ENCODE assay signal across 13 mouse cellular contexts in the genomic region with DNA sequence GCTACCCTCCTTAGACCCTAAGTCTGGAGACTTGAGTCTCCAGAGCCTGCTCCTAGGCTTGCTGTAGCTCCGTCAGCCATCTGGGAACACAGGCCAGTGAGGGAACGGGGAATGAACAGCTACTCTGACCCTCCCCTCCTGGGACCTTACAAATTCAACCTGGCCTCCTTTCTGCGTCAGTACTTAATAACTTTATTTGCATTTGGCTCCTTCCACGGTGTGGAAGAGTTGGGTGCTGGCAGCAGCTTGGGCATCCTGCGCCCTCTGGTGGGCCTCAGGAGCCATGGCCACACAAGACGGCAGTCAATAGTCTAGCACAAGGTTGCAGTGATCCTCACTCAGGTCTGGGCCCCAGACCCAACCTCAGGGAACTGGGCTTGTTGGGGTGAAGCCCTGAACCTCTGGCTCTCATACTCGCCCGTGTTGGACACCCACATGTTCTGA. TPM values are rescaled to one million over a fixed set of nuclear protein-coding genes. Genes with fewer than 3 reads are reported as not detected.
DNase-seq lines count a peak whose midpoint lies in the region; ATAC-seq and TF ChIP-seq lines count a peak whose summit lies in the region.
"Not testable (repeated sequence)": the region's sequence is repeated elsewhere in the genome, so short reads cannot be mapped to it uniquely, and the experiment has no call there.
"Had no signal": no experiment of that assay in that cellular context is flagged by ENCODE, and none has a peak within 500 bp of the region (broad histone marks: within the 10 kb centered on the region; RNA-seq: fewer than 3 reads in every experiment).

No protein-coding gene starts in this region.

- TF ChIP-seq POLR2A in cortical plate, adult 2 months (IDR thresholded peaks at IDR 0.05; ENCODE audit: extremely low read depth, insufficient read depth, low read length); kidney, adult 2 months (IDR thresholded peaks at IDR 0.05; ENCODE audit: low read depth, low read length): not testable (repeated sequence)

- not testable (repeated sequence) for H3K36me3 ChIP-seq in forebrain, postnatal 0 days (ENCODE audit: insufficient read depth); hindbrain, embryonic 13.5 days; kidney, adult 2 months (ENCODE audit: control insufficient read depth, insufficient read depth, low read length); liver, embryonic 13.5 days; neural tube, embryonic 14.5 days (ENCODE audit: control insufficient read depth, insufficient read depth, low read length)

- H3K9me3 ChIP-seq in forebrain, postnatal 0 days (ENCODE audit: low read length); hindbrain, embryonic 13.5 days; liver, embryonic 13.5 days (replicated peaks); neural tube, embryonic 14.5 days (ENCODE audit: control insufficient read depth, low read length): not testable (repeated sequence)

- H3K9ac ChIP-seq in forebrain, postnatal 0 days; hindbrain, embryonic 13.5 days; liver, embryonic 13.5 days; neural tube, embryonic 14.5 days (replicated peaks; ENCODE audit: low read depth, low read length): not testable (repeated sequence)

- H3K27me3 ChIP-seq in forebrain, postnatal 0 days (ENCODE audit: insufficient read depth, low read length); hindbrain, embryonic 13.5 days; kidney, adult 2 months (replicated peaks; ENCODE audit: control insufficient read depth, insufficient read depth, low read length); liver, embryonic 13.5 days; neural tube, embryonic 14.5 days (ENCODE audit: control insufficient read depth, insufficient read depth, low read length): not testable (repeated sequence)

- WGBS in forebrain, postnatal 0 days, result 30% methylated on average over 6 of the region's 8 CpGs
- WGBS in hindbrain, embryonic 13.5 days, result 29% methylated on average over 7 of the region's 8 CpGs
- 30% methylated on average over 7 of the region's 8 CpGs for WGBS in kidney, adult 2 months
- 48% methylated on average over 7 of the region's 8 CpGs for WGBS in liver, embryonic 13.5 days (ENCODE audit: insufficient replicate concordance)
- WGBS in neural tube, embryonic 14.5 days, result 36% methylated on average over 6 of the region's 8 CpGs

- H3K4me1 ChIP-seq in cortical plate, adult 2 months (ENCODE audit: control insufficient read depth, insufficient read depth, low read length); forebrain, postnatal 0 days (ENCODE audit: insufficient read depth); hindbrain, embryonic 13.5 days (replicated peaks); kidney, adult 2 months (ENCODE audit: control insufficient read depth, insufficient read depth, low read length); neural tube, embryonic 14.5 days (ENCODE audit: control insufficient read depth, insufficient read depth, low read length): not testable (repeated sequence)
- H3K4me1 ChIP-seq in liver, embryonic 13.5 days (replicated peaks), result peaks cover 15% of the 10 kb centered on the region

- not testable (repeated sequence) for H3K27ac ChIP-seq in cortical plate, adult 2 months (ENCODE audit: insufficient read depth, low read length); forebrain, postnatal 0 days (ENCODE audit: low read depth, low read length); hindbrain, embryonic 13.5 days; kidney, adult 2 months (ENCODE audit: insufficient read depth, low read depth, low read length); liver, embryonic 13.5 days; neural tube, embryonic 14.5 days (ENCODE audit: low read depth, low read length)

- peak; percentile 90 for ATAC-seq in forebrain, postnatal 0 days
- ATAC-seq in hindbrain, embryonic 13.5 days (ENCODE audit: low FRiP score), result 0 out of 2 replicates have a peak, but pooled peaks have one; percentile 66
- ATAC-seq in liver, embryonic 13.5 days (ENCODE audit: low read depth), result peak; percentile 74
- ATAC-seq in megakaryocyte-erythroid progenitor cell, adult 5-6 weeks (replicated peaks; ENCODE audit: low FRiP score, low TSS enrichment, poor library complexity, severe bottlenecking), result peak; percentile 100
- peak; percentile 78; the same call in 1 of the 2 replicates for ATAC-seq in neural tube, embryonic 14.5 days (ENCODE audit: low read depth)

- peak; percentile 66 for DNase-seq in A20 (ENCODE audit: low read depth, low spot score)
- DNase-seq in forebrain, postnatal 0 days; liver, embryonic 13.5 days: not testable (repeated sequence)
- DNase-seq in kidney, adult 2 months, result peak; percentile 31

- not testable (repeated sequence) for H3K4me3 ChIP-seq in cortical plate, adult 2 months (ENCODE audit: insufficient read depth, low read length); forebrain, postnatal 0 days (ENCODE audit: low read depth, low read length); hindbrain, embryonic 13.5 days; kidney, adult 2 months (ENCODE audit: insufficient read depth, low read depth, low read length); liver, embryonic 13.5 days (replicated peaks); neural tube, embryonic 14.5 days (ENCODE audit: low read depth, low read length)

- H3K4me2 ChIP-seq in forebrain, postnatal 0 days (ENCODE audit: low read depth); hindbrain, embryonic 13.5 days; liver, embryonic 13.5 days; neural tube, embryonic 14.5 days (ENCODE audit: low read depth, low read length): not testable (repeated sequence)

- 0 out of 2 replicates have a peak, but pooled peaks have one; percentile 8 for TF ChIP-seq CTCF in cortical plate, adult 2 months (IDR thresholded peaks at IDR 0.05; ENCODE audit: extremely low read depth, insufficient read depth, low read length)
- peak; percentile 41 for TF ChIP-seq CTCF in forebrain, postnatal 0 days (IDR thresholded peaks at IDR 0.05; ENCODE audit: low read depth)
- TF ChIP-seq CTCF in kidney, adult 2 months (conservative IDR thresholded peaks at IDR 0.05; ENCODE audit: insufficient read depth, insufficient read length, low read depth, low read length), result not testable (repeated sequence)

RNA-seq across cellular contexts. Expression of a gene that starts 6.4 kb away (rescaled TPM):
- 7.4 and 7.5 TPM in 2 replicates for polyA plus RNA-seq in cortical plate, adult 2 months (2012; rRNA removed)
- 23.0 and 29.3 TPM in 2 replicates for total RNA-seq in forebrain, postnatal 0 days (2014; rRNA removed)
- 15.4 and 18.4 TPM in 2 replicates for polyA plus RNA-seq in forebrain, postnatal 0 days (2015; fragmentation: Nextera tagmentation; extraction: Ambion mirVana)
- polyA plus RNA-seq in hindbrain, embryonic 13.5 days (2015; fragmentation: Nextera tagmentation; extraction: Ambion mirVana), result 32.1 and 32.6 TPM in 2 replicates
- 2.5 and 3.3 TPM in 2 replicates for polyA plus RNA-seq in kidney, adult 2 months (2012; rRNA removed)
- 32.6 and 38.7 TPM in 2 replicates for polyA plus RNA-seq in liver, embryonic 13.5 days (2015; fragmentation: Nextera tagmentation; extraction: Ambion mirVana)
- 75.4 and 77.6 TPM in 2 replicates for total RNA-seq in megakaryocyte-erythroid progenitor cell, adult 5-6 weeks (2014; fragmentation: Nextera tagmentation)
- total RNA-seq in megakaryocyte-erythroid progenitor cell, adult 5-6 weeks (2017), result 138 and 149 TPM in 2 replicates
- polyA plus RNA-seq in neural tube, embryonic 14.5 days (2014; fragmentation: Nextera tagmentation; extraction: Ambion mirVana), result 28.1 and 34.5 TPM in 2 replicates

RNA-seq across cellular contexts. Expression of a gene that starts 47.7 kb away (rescaled TPM):
- polyA plus RNA-seq in cortical plate, adult 2 months (2012; rRNA removed), result not detected in 2 replicates
- not detected in 2 replicates for total RNA-seq in forebrain, postnatal 0 days (2014; rRNA removed)
- polyA plus RNA-seq in forebrain, postnatal 0 days (2015; fragmentation: Nextera tagmentation; extraction: Ambion mirVana), result not detected in 2 replicates
- not detected in 2 replicates for polyA plus RNA-seq in hindbrain, embryonic 13.5 days (2015; fragmentation: Nextera tagmentation; extraction: Ambion mirVana)
- polyA plus RNA-seq in kidney, adult 2 months (2012; rRNA removed), result not detected in 2 replicates
- polyA plus RNA-seq in liver, embryonic 13.5 days (2015; fragmentation: Nextera tagmentation; extraction: Ambion mirVana), result not detected in 2 replicates
- total RNA-seq in megakaryocyte-erythroid progenitor cell, adult 5-6 weeks (2014; fragmentation: Nextera tagmentation), result not detected in 2 replicates
- not detected in 2 replicates for total RNA-seq in megakaryocyte-erythroid progenitor cell, adult 5-6 weeks (2017)
- not detected in 2 replicates for polyA plus RNA-seq in neural tube, embryonic 14.5 days (2014; fragmentation: Nextera tagmentation; extraction: Ambion mirVana)
- total RNA-seq: ES-E14; heart, adult 18-20 months; left cerebral cortex, postnatal 25 days had no signal
- polyA plus RNA-seq: brain, embryonic 14.5 days; embryonic facial prominence, embryonic 12.5 days had no signal
